Mouse (Mus musculus) heart, adult 2 months (tissue): ENCODE measurements at regions not wholly inside any gene's neighbourhood (a gene's known extent, or its start where the extent isn't known, plus 50 kb on each side); places are given as distances from the start of the nearest gene placed in this dataset.

ENCODE experiments used
- CTCF ChIP-seq: fragments of 200-600 bp; IDR thresholded peaks from 2 replicates; pipeline ENCODE4 v1.8.1; 2022; ENCODE audit warnings: antibody characterized with exemption, mild to moderate bottlenecking, moderate library complexity
- EP300 ChIP-seq: fragments of 200-500 bp; IDR thresholded peaks from 2 replicates; pipeline ENCODE4 v1.6.1; 2011; ENCODE audit warnings: low read depth, low read length, control low read depth; ENCODE audit not compliant: insufficient read depth

DNA sequence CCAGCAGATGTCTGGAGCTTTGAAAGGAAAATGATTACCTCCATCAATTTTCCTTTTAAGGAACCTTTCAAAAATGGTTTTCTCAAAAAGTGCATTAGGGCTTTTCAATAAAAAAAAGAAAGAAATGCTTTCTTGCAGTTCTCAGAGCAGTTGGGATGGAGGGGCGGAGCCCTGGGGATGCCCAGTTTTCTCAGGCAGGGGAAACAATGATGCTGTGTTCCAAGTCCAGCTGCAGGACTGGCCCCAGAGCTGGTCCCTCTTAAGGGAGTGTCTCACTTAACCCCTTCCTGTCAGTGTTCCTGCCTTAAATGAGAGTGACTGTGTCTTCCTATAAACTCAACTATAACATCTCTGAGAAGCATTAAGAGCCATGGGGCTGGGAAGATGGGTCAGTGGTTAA is 132.9 kb upstream of the Sh3bp4 start:
- TF ChIP-seq CTCF (no peak), EP300 (no peak)
